Mouse (Mus musculus): Measurements from ENCODE around the gene Setd1a.

DNA sequence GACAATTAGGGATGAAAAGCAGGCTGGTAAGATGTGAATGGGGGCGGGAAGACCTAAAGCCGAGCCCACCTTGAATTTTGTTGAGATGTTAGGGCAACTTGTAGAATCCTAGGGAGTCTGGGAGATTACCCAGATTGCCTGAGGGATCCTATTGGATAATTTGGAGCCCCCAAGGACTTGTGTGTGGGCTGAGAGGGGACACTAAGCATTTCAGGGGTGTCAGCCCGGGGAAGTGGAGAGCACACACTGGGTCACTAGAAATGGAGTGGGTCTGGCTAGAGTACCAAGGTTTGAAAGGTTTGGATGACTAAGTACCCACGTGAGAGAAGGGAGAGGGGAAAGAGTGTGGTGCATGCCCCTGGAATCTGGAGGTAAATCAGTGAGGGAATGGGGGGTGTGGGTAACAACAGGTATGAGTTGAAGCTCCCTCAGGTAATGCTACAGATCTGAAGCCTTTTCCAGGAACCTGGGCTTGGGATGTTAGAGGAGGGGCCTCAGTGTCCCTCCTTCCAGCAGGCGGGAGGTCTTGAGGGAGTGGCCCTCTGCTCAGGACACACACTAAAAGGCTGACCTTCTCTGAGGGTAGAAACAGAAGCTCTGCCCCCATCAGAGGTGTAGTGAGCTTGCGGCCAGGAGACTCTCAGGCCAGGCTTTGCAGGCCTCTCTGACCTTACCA is 28.8 kb upstream of the Setd1a start:
- no peak for TF ChIP-seq POLR2AphosphoS2 (IDR thresholded peaks at IDR 0.05; ENCODE audit: low read depth, low read length)
- TF ChIP-seq ELF1 (IDR thresholded peaks at IDR 0.05; ENCODE audit: low read depth, low read length): no peak
- no peak for TF ChIP-seq USF1 (IDR thresholded peaks at IDR 0.05; ENCODE audit: low read depth, low read length)
- no peak for TF ChIP-seq CTCF (conservative IDR thresholded peaks at IDR 0.05 in 1 of 2, IDR thresholded peaks at IDR 0.05 in 1 of 2; ENCODE audit: low read depth in 2 of 2, low read length in 2 of 2)
- no peak for TF ChIP-seq POLR2A (IDR thresholded peaks at IDR 0.05; ENCODE audit: low read depth, low read length)
- TF ChIP-seq GABPA (IDR thresholded peaks at IDR 0.05; ENCODE audit: insufficient replicate concordance, low read depth, low read length): no peak
- TF ChIP-seq BHLHE40 (IDR thresholded peaks at IDR 0.05; ENCODE audit: low read depth, low read length): no peak
- TF ChIP-seq MAX (IDR thresholded peaks at IDR 0.05; ENCODE audit: low read length): no peak

Measured in CH12.LX (cell line).